Mouse (Mus musculus): Measurements from ENCODE around the gene Prickle2.

Gene Prickle2

GRCm38 (mm10) chr6:92509712-92510111 lies 196.2 kb downstream of the Prickle2 start:
- no peak for DNase-seq

GRCm38 (mm10) chr6:92506276-92506675 lies 199.7 kb downstream of the Prickle2 start:
- no peak for DNase-seq

- DNase-seq: no peak
Measured at GRCm38 (mm10) chr6:92499449-92499848, 206.5 kb downstream of the Prickle2 start.

GRCm38 (mm10) chr6:92498574-92498973 lies 207.4 kb downstream of the Prickle2 start:
- DNase-seq: no peak

- DNase-seq: no peak
Measured at GRCm38 (mm10) chr6:92497279-92497678, 208.7 kb downstream of the Prickle2 start.

GRCm38 (mm10) chr6:92495500-92495899 lies 210.5 kb downstream of the Prickle2 start:
- DNase-seq: no peak

GRCm38 (mm10) chr6:92481690-92481956 lies 224.3 kb downstream of the Prickle2 start:
- DNase-seq: no peak

GRCm38 (mm10) chr6:92480941-92481689 lies 224.8 kb downstream of the Prickle2 start:
- DNase-seq: peak; percentile 87

GRCm38 (mm10) chr6:92478612-92479011 lies 227.3 kb downstream of the Prickle2 start:
- DNase-seq: no peak

- DNase-seq: no peak
Measured at GRCm38 (mm10) chr6:92477621-92478020, 228.3 kb downstream of the Prickle2 start.

- peak; percentile 43 for DNase-seq
Measured at GRCm38 (mm10) chr6:92469456-92469855, 236.5 kb downstream of the Prickle2 start.

GRCm38 (mm10) chr6:92468892-92469291 lies 237.1 kb downstream of the Prickle2 start:
- DNase-seq: no peak

- DNase-seq: peak; percentile 33
Measured at GRCm38 (mm10) chr6:92468383-92468791, 237.6 kb downstream of the Prickle2 start.

- DNase-seq: no peak
Measured at GRCm38 (mm10) chr6:92467343-92467742, 238.6 kb downstream of the Prickle2 start.

GRCm38 (mm10) chr6:92465666-92466065 lies 240.3 kb downstream of the Prickle2 start:
- no peak for DNase-seq

GRCm38 (mm10) chr6:92464781-92465337 lies 241.1 kb downstream of the Prickle2 start:
- peak; percentile 70 for DNase-seq

GRCm38 (mm10) chr6:92463768-92464167 lies 242.2 kb downstream of the Prickle2 start:
- no peak for DNase-seq

- no peak for DNase-seq
Measured at GRCm38 (mm10) chr6:92460750-92461149, 245.2 kb downstream of the Prickle2 start.

- no peak for DNase-seq
Measured at GRCm38 (mm10) chr6:92458026-92458425, 247.9 kb downstream of the Prickle2 start.

GRCm38 (mm10) chr6:92451421-92451820 lies 254.5 kb downstream of the Prickle2 start:
- DNase-seq: no peak

GRCm38 (mm10) chr6:92449956-92450355 lies 256.0 kb downstream of the Prickle2 start:
- DNase-seq: no peak

GRCm38 (mm10) chr6:92446662-92447061 lies 259.3 kb downstream of the Prickle2 start:
- peak; percentile 49 for DNase-seq

GRCm38 (mm10) chr6:92441205-92441604 lies 264.8 kb downstream of the Prickle2 start:
- DNase-seq: peak; percentile 32

GRCm38 (mm10) chr6:92440251-92440650 lies 265.7 kb downstream of the Prickle2 start:
- no peak for DNase-seq

GRCm38 (mm10) chr6:92432146-92432545 lies 273.8 kb downstream of the Prickle2 start:
- no peak for DNase-seq

Data from kidney, postnatal 14 days (tissue).